Mouse (Mus musculus): ENCODE data around the gene Skint8.
"Not testable (repeated sequence)": the region's sequence is repeated elsewhere in the genome, so short reads cannot be mapped to it uniquely, and the experiment has no call there.

Gene Skint8

GRCm38 (mm10) chr4:111919092-111919491, at the start of gene Skint8:
Skint8 (plus strand) TSS chr4:111919392.
- in situ Hi-C loops (cut with MboI): no loop called here

DNA sequence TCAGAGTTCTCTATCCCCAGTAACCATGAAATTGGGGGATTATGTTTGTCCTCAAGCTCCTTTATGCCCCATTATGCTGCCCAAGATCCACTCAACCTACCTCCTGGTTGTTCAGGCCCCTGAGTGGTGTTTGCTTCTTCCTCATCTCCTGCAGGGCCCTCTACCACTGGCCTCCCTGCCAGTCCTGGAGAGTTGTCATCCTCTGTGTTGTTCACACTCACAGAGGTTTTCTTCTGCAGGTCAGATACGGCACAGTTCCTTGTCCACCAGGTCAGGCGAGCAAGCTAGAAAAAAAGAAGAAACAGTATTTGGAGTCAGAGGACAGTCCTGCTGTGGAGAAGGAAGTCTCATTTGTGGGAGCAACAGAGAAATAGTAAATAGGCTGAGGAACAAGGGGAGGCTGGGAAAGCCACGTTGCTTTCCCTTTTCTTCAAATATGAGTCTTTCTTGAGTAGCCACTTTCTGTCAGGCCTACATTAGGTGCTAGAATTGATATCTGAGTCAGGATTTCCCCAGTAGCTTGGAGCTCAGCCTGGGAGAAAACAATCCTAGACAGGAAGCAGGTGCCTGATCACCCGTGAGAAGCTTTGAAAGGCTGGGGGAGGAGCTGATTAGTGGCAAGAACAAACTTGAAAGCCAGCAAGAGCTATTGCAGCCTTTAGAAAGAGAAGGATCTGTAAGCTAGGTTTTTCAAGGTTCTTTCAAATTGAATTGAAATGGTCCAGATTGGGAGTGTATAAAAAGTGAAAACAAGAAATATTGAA, 38.9 kb upstream of the Skint8 start:
- in situ Hi-C loops (cut with MboI): no loop called here

DNA sequence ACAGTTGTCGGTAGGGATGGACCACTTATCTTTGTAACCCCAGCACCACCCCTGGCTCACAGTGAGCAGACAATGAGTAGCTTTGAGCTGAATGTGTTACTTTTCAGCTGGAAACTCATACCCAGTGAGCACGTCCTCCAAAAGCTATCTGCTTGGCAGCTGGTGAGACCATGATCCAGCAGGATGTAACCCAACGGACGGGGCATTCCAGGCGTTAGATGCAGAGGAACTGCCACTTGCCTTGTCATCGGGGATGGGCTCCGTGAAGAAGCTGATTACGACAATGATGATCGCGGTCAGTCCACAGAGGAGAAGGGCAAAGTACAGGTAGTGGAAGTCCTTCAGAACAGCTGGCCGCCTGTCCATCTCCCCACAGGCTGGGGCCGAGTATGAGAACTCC, 35.6 kb upstream of the Skint8 start:
- in situ Hi-C loops (cut with MboI): no loop called here

- in situ Hi-C loops (cut with MboI): no loop called here
Observed at GRCm38 (mm10) chr4:111886018-111886417, 33.2 kb upstream of the Skint8 start.

GRCm38 (mm10) chr4:111886607-111887006, 32.6 kb upstream of the Skint8 start:
- in situ Hi-C loops (cut with MboI): no loop called here

GRCm38 (mm10) chr4:111892138-111892537, 27.1 kb upstream of the Skint8 start:
- in situ Hi-C loops (cut with MboI): no loop called here

DNA sequence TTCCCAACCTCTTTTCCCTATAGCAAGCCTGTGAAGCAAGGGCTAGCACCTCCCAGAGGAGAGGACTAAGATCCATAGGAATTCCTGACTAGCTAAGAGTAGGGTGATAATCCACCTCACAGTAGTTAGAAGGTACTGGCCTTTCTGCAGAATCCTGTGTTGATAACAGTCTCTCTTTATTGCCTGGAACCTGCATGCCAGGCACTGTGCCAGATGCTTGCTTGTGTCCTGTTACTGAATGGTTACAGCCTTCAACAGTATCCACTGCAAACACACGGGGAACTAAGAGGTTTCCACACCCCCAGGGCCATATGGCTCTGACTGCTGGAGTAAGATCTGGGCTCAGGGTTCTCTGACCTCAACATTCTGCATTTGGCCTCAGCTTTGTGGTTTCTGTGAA, 21.4 kb upstream of the Skint8 start:
- in situ Hi-C loops (cut with MboI): no loop called here

- in situ Hi-C loops (cut with MboI): no loop called here
Observed at GRCm38 (mm10) chr4:111898566-111898965, 20.6 kb upstream of the Skint8 start.

DNA sequence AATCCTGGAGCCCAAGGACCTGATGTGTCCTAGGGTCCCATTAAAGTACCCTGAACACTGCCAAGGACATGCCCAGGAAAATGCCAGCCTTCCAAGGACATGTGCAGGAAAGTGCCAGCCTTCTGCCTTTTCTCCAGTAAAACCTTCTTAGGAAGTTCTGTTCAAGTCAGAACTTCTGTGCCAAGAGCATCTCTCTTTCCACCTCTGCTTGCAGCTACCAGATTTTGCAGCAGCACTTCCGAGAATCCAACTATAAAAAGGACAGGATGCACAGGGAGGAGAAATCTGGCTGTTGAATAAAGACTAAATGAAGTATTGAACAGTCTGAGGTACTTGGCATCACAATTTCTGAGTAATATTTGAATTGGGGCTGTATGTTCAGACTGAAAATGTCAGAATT, 18.7 kb upstream of the Skint8 start:
- in situ Hi-C loops (cut with MboI): not testable (repeated sequence)

DNA sequence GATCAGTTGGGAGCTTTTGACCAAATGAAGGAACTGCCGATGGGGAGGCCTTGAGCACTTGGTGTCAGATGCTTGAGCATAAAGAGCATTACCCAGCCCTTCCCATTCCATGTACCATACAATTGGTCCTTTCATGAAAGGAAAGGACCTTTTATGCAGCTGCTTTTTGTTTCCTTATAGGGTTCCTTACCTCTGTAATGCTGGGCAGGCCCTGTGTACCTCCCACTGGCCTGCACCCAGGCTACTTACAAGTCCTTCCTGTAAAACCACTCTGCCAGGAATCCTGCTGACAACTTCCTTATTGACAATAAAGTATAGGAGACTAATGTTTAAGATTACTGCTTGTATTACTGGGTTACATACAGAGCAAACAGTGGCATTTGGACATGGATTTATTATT, 17.7 kb upstream of the Skint8 start:
- in situ Hi-C loops (cut with MboI): no loop called here

DNA sequence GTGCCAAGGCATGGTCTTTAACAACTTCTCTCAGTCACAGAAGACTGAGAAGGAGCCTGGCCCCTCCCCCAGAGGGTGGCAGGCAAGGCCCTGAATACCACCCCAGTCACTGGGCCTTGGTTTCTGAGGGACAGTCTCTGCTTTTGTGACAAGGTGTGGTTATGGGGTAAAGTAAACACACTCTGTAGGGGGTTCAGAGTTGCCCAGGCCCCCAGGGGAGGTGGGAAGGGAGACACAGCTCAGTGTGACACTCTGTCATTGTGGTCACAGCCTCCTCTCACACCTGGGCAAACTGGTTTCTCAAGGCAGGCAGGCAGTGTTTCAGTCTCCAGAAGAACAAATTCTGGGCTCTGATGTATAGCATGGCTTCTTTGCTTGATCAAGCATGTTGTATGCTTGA, 16.4 kb upstream of the Skint8 start, which contains the start of gene Slc5a9:
TSS of gene Slc5a9 (minus strand) at position 144 of the 400 bp plus-strand sequence.
- in situ Hi-C loops (cut with MboI): no loop called here

- in situ Hi-C loops (cut with MboI): no loop called here
Observed at GRCm38 (mm10) chr4:111907926-111908325, 11.3 kb upstream of the Skint8 start.

DNA sequence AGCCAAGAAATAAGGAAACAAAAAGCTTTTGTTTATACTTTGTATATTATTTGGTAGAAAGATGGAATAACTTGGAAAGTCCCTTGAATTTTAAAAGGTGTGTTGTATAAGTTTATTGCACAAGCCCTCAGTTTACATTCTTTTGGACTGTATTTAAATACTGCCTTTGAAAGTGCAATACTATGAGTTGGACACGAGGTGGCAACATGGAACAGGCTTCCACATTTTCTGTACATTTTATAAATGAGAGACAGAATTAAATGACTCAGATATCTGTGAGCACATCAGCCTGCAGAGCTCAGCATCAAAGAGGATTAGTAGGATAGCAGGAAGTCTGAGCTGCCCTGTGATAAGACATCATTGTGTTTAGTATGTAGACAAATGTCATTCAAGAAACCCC, 42.1 kb downstream of the Skint8 start:
- in situ Hi-C loops (cut with MboI): no loop called here

GRCm38 (mm10) chr4:111963241-111963640, 44.0 kb downstream of the Skint8 start:
- in situ Hi-C loops (cut with MboI): not testable (repeated sequence)

GRCm38 (mm10) chr4:111963669-111964068, 44.5 kb downstream of the Skint8 start:
- in situ Hi-C loops (cut with MboI): no loop called here

- in situ Hi-C loops (cut with MboI): no loop called here
Observed at GRCm38 (mm10) chr4:111972623-111973022, 53.4 kb downstream of the Skint8 start, which contains the start of gene Skint7. Skint7 (plus strand) TSS chr4:111972923.
